Mouse (Mus musculus) intestine, embryonic 14.5 days (tissue): ENCODE measurements around the gene Slc7a3. TPM values are rescaled to one million over a fixed set of nuclear protein-coding genes. Genes with fewer than 3 reads are reported as not detected.
"Not testable (repeated sequence)": the region's sequence is repeated elsewhere in the genome, so short reads cannot be mapped to it uniquely, and the experiment has no call there.

ENCODE experiments used
- ATAC-seq: fragments of 200-750 bp; cut with Nextera tagmentation; replicated peaks from 2 replicates; pipeline ENCODE4 v1.8.0; 2017; ENCODE audit warnings: low read depth, moderate number of reproducible peaks, moderate TSS enrichment, moderate library complexity; ENCODE audit not compliant: low FRiP score, low TSS enrichment
- DNase-seq: peaks from one replicate; pipeline ENCODE4 v3.0.0-alpha.2; 2018; ENCODE audit warnings: low spot score
- H3K27ac ChIP-seq: fragments of 300-500 bp; sonication (generic); 2 replicates; pipeline ENCODE4 v1.5.1; 2014; ENCODE audit warnings: low read depth, mild to moderate bottlenecking, control low read depth
- H3K27me3 ChIP-seq: fragments of 300-500 bp; sonication (generic); replicated peaks from 2 replicates; pipeline ENCODE4 v1.6.1; 2014; ENCODE audit warnings: low read length, control low read depth; ENCODE audit not compliant: control insufficient read depth, insufficient read depth
- H3K36me3 ChIP-seq: fragments of 300-500 bp; sonication (generic); 2 replicates; pipeline ENCODE4 v1.6.1; 2014; ENCODE audit warnings: low read length, control low read depth; ENCODE audit not compliant: control insufficient read depth, insufficient read depth
- H3K4me1 ChIP-seq: fragments of 300-500 bp; sonication (generic); replicated peaks from 2 replicates; pipeline ENCODE4 v1.6.1; 2014; ENCODE audit warnings: low read length, control low read depth, mixed read lengths; ENCODE audit not compliant: control insufficient read depth, insufficient read depth
- H3K4me2 ChIP-seq: fragments of 300-500 bp; sonication (generic); 2 replicates; pipeline ENCODE4 v1.6.1; 2014; ENCODE audit warnings: low read length
- H3K4me3 ChIP-seq: fragments of 300-500 bp; sonication (generic); 2 replicates; pipeline ENCODE4 v1.5.1; 2014; ENCODE audit warnings: low read depth, low read length, control low read depth, mixed read lengths
- H3K9ac ChIP-seq: fragments of 300-500 bp; sonication (generic); 2 replicates; pipeline ENCODE4 v1.6.1; 2014; ENCODE audit warnings: mild to moderate bottlenecking, low read length
- H3K9me3 ChIP-seq: fragments of 300-500 bp; sonication (generic); 2 replicates; pipeline ENCODE4 v1.6.1; 2016; ENCODE audit warnings: low read length, control low read depth; ENCODE audit not compliant: control insufficient read depth
- WGBS: fragments of 180-500 bp; shearing (Covaris S2); extraction: QIAGEN DNeasy Blood & Tissue Kit; methylation state at CpG from one replicate; pipeline ENCODE4 v1.1.7; 2014; 5-methylcytosine and 5-hydroxymethylcytosine counted together
- polyA plus RNA-seq: library from polyadenylated mRNA; unstranded; fragments of >200 nt; fragmentation: Nextera tagmentation; extraction: Ambion mirVana; gene quantifications from 2 replicates; pipeline ENCODE4 v1.2.1, GENCODE M21; 2014

Slc7a3 gene
- 1.4 and 1.5 TPM in 2 replicates for polyA plus RNA-seq

- ATAC-seq, result no peak
- no peak within 1 kb of the TSS for H3K9ac ChIP-seq
- 30% methylated on average over 11 of the region's 11 CpGs for WGBS
These were observed at the start of gene Slc7a3 for GRCm38 (mm10) chrX:101085920-101086319. TSS of gene Slc7a3 (minus strand) at chrX:101086020.

GRCm38 (mm10) chrX:101131992-101132791 lies 46.4 kb upstream of the Slc7a3 start:
- Histone ChIP-seq H3K36me3 (no peaks in the 10 kb centered on the region), H3K9ac (no peak overlapping the region), H3K4me2 (peak overlapping the region; percentile 20; the same call in 1 of the 2 replicates), H3K9me3 (no peaks in the 10 kb centered on the region), H3K27me3 (no peaks in the 10 kb centered on the region), H3K4me3 (0 out of 2 replicates have a peak overlapping the region, but pooled peaks have one; percentile 8), H3K27ac (no peak overlapping the region), H3K4me1 (no peaks in the 10 kb centered on the region)
- DNase-seq (no peak), ATAC-seq (no peak)
- 42% methylated on average over 12 of the region's 12 CpGs for WGBS

More at GRCm38 (mm10) chrX:101085920-101086319, at the start of gene Slc7a3:
- Histone ChIP-seq H3K27me3 (peaks cover 10% of the 10 kb centered on the region; the same call in 1 of the 2 replicates), H3K27ac (no peak within 1 kb of the TSS), H3K4me3 (peak within 1 kb of the TSS; percentile 23), H3K4me1 (no peaks in the 10 kb centered on the region), H3K9me3 (no peaks in the 10 kb centered on the region), H3K36me3 (no peaks in the 10 kb centered on the region), H3K4me2 (peak within 1 kb of the TSS; percentile 52)
- DNase-seq, result no peak

GRCm38 (mm10) chrX:101131001-101131400 lies 45.2 kb upstream of the Slc7a3 start:
- Histone ChIP-seq H3K9ac (no peak overlapping the region), H3K27me3 (no peaks in the 10 kb centered on the region), H3K9me3 (no peaks in the 10 kb centered on the region), H3K36me3 (no peaks in the 10 kb centered on the region), H3K4me2 (no peak overlapping the region), H3K4me3 (no peak overlapping the region), H3K4me1 (no peaks in the 10 kb centered on the region), H3K27ac (no peak overlapping the region)
- DNase-seq, result peak; percentile 75
- 25% methylated on average over 7 of the region's 7 CpGs for WGBS
- no peak for ATAC-seq

- H3K27ac ChIP-seq, result no peak overlapping the region
- WGBS, result 85% methylated on average over 2 of the region's 2 CpGs
- no peaks in the 10 kb centered on the region for H3K27me3 ChIP-seq
- ATAC-seq (no peak), DNase-seq (no peak)
- no peak overlapping the region for H3K9ac ChIP-seq
- H3K4me1 ChIP-seq, result no peaks in the 10 kb centered on the region
- no peak overlapping the region for H3K4me3 ChIP-seq
- H3K36me3 ChIP-seq, result no peaks in the 10 kb centered on the region
- no peaks in the 10 kb centered on the region for H3K9me3 ChIP-seq
- H3K4me2 ChIP-seq, result no peak overlapping the region
These were observed 42.7 kb upstream of the Slc7a3 start for GRCm38 (mm10) chrX:101128559-101128958.

- Histone ChIP-seq H3K4me3 (no peak overlapping the region), H3K27me3 (no peaks in the 10 kb centered on the region), H3K9ac (no peak overlapping the region), H3K27ac (no peak overlapping the region), H3K4me1 (no peaks in the 10 kb centered on the region), H3K9me3 (no peaks in the 10 kb centered on the region), H3K36me3 (no peaks in the 10 kb centered on the region), H3K4me2 (no peak overlapping the region)
- DNase-seq (no peak), ATAC-seq (no peak)
- WGBS, result 61% methylated on average over 2 of the region's 2 CpGs
These were observed 41.2 kb upstream of the Slc7a3 start for GRCm38 (mm10) chrX:101126977-101127376.

GRCm38 (mm10) chrX:101126474-101126955 lies 40.7 kb upstream of the Slc7a3 start:
- WGBS, result 65% methylated on average over 7 of the region's 7 CpGs
- no peaks in the 10 kb centered on the region for H3K36me3 ChIP-seq
- H3K9me3 ChIP-seq, result no peaks in the 10 kb centered on the region
- no peaks in the 10 kb centered on the region for H3K4me1 ChIP-seq
- no peak overlapping the region for H3K4me2 ChIP-seq
- H3K9ac ChIP-seq, result no peak overlapping the region
- H3K27me3 ChIP-seq, result no peaks in the 10 kb centered on the region
- H3K27ac ChIP-seq, result no peak overlapping the region
- H3K4me3 ChIP-seq, result no peak overlapping the region
- ATAC-seq (no peak), DNase-seq (no peak)

GRCm38 (mm10) chrX:101120546-101120945 lies 34.7 kb upstream of the Slc7a3 start:
- Histone ChIP-seq H3K9ac (no peak overlapping the region), H3K27me3 (no peaks in the 10 kb centered on the region), H3K4me2 (no peak overlapping the region), H3K36me3 (no peaks in the 10 kb centered on the region), H3K27ac (no peak overlapping the region), H3K9me3 (no peaks in the 10 kb centered on the region), H3K4me3 (no peak overlapping the region), H3K4me1 (no peaks in the 10 kb centered on the region)
- WGBS, result 30% methylated on average over 1 of the region's 1 CpGs
- DNase-seq, result no peak
- ATAC-seq, result no peak

- H3K36me3 ChIP-seq, ATAC-seq, H3K9ac ChIP-seq, H3K27me3 ChIP-seq, DNase-seq, H3K4me1 ChIP-seq, H3K9me3 ChIP-seq, H3K27ac ChIP-seq: not testable (repeated sequence)
- Histone ChIP-seq H3K4me2 (peak overlapping the region; percentile 52), H3K4me3 (peak overlapping the region; percentile 23)
- WGBS, result 24% methylated on average over 6 of the region's 9 CpGs
These were observed 609 bp downstream of the Slc7a3 start for GRCm38 (mm10) chrX:101085211-101085610.
